Mouse (Mus musculus) testis, adult 2 months (tissue): Measurements from ENCODE around the gene Tbccd1.

Source experiments
- CTCF ChIP-seq: fragments of 200-500 bp; IDR thresholded peaks from 2 replicates; pipeline ENCODE4 v1.5.1; 2012; ENCODE audit warnings: low read depth, mild to moderate bottlenecking, inconsistent platforms, low read length, moderate library complexity; ENCODE audit not compliant: control insufficient read depth, insufficient read depth, insufficient replicate concordance
- POLR2A ChIP-seq: fragments of 200-500 bp; IDR thresholded peaks from 2 replicates; pipeline ENCODE4 v1.6.1; 2012; ENCODE audit warnings: low read depth, mild to moderate bottlenecking, inconsistent platforms, low read length, moderate library complexity; ENCODE audit not compliant: control insufficient read depth

GRCm38 (mm10) chr16:22891733-22892154 lies 34.3 kb upstream of the Tbccd1 start:
- TF ChIP-seq CTCF (no peak), POLR2A (no peak)
